Mouse (Mus musculus): Measurements from ENCODE around the gene Babam2.

The Babam2 gene

DNA sequence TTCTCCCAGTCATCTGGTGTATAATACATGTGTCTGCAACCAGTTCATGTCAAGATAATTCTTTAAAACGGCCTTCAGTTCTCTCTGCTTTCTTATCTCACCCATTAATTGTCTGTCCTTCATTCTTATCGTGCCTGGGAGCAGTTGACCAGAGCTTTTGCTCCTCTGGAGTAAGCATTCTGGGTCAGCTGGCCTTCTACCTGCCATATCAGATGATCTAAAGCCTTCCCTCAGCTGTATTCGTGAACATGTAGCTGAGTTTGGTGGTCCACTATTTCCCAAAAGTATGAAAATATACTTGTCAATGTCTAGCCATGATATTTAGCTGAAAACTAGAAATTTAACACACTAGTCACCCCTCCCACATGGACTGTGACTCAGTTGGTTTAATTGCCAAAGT, 304.3 kb downstream of the Babam2 start:
- DNase-seq: no peak

- no peak for DNase-seq
These were observed 310.9 kb downstream of the Babam2 start for GRCm38 (mm10) chr5:32008401-32008800.

DNA sequence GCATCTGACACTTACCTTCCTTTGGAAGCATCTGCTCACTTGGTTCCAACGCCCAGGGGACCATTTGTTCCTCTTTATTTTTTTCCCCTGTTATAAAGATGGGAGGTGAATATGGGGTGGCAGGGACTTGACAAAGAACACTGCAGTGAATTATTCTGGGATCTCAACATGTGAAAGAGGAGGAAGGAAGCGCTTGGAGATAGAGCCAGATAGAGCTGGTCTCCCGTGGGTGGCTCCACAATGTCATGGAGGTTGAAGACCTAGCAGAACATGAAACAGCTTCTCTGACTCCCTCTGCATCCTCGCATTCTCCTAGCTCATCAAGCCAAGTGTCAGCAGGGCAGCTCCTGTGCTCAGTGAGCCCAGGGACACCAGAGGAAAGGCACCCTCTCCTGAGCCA, 312.6 kb downstream of the Babam2 start:
- no peak for DNase-seq

DNA sequence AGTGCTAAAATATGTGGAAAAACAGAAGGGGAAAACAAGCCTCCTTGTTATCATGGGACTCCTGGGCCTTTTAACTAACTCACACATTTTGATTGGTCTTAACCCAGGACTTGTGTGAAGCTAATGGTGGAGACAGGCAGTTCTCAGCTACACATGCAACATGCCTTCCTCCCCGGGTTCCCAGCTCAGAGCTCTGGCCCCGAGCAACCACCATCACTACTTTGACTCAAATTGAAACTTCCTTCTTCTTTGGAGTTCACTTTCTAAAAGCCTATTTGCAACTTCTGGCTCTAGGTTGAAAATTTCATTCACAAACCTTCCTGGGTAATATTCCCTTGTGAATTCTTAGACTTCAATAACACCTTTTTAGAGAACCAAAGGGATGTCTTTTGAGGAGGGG, 315.6 kb downstream of the Babam2 start:
- no peak for DNase-seq

- DNase-seq: no peak
These were observed 317.3 kb downstream of the Babam2 start for GRCm38 (mm10) chr5:32014786-32015185.

DNA sequence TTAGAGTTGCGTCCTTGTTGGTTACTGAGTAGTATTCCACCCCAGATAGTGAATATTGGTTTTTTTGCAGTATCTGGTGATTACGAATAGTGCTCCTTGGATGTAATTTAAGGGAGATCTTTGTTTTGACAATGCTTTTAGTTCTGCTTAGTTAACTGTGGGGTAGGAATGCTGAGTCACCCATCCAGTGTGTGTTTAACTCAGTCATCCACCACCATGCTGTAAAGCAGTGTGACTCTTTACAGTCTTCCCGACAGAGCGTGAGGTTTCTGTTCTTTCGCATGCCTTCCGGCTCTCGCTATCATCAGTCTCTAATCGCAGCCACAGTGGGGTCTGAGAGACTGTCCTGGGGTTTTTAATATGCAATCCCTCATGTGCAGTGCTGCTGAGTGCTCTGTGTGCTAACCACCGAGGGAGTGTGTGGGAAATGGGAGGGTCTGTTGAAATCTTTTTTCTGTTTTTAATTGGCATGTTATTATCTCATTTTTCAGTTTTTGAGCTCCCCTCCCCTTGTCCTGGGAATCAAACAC, 318.5 kb downstream of the Babam2 start:
- DNase-seq: no peak

- DNase-seq: no peak
These were observed 320.2 kb downstream of the Babam2 start for GRCm38 (mm10) chr5:32017686-32018085.

DNA sequence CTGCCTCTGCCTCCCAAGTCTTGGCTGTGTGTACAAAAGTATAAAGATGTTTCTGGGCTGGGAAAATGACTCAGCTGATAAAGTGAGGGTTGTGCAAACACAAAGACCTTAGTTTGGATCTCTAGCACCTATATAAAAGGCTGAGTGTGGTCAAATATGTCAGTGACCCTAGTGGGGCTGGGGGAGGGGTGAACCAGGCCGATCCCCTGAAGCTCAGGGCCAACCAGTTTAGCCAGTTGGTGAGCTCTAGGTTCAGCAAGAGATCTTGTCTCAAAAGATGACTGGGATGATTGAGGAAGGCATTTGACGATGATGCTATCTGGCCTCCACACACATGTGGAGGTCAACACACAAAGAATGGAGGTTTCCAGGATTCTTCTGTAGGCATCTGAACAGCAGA, 320.8 kb downstream of the Babam2 start:
- DNase-seq: no peak

- DNase-seq: no peak
These were observed 332.4 kb downstream of the Babam2 start for GRCm38 (mm10) chr5:32029834-32030433.

GRCm38 (mm10) chr5:32033185-32033584, 335.7 kb downstream of the Babam2 start:
- no peak for DNase-seq

- DNase-seq: no peak
These were observed 336.1 kb downstream of the Babam2 start for GRCm38 (mm10) chr5:32033621-32034020.

DNA sequence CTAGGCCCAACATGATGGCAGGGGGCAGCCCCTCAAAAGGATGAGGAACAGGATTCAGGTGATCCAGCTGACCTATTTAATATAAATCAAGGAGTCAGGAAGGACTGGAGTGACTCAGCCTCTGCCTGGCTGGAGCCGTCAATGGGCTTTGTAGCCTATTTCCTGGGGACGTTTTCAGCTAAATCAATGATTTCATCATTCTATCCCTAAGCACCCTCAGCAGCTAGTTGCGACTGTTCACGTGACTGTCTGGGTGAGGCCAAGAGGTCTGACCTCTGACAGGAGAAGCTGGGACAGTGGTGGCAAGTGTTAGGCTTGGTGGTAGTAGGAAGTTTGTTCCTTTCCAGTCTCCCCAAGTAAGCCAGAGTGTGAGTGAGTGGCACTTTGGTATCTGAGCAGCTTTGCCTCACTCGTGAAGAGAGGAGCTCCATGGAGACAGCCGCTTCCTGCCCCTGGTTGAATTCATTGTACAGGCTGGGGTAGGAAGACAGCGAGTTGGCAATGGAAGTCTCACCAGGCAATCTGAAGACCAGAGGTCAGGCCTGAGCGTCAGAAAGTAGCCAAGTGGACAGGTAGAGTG, 337.1 kb downstream of the Babam2 start:
- DNase-seq: no peak

DNA sequence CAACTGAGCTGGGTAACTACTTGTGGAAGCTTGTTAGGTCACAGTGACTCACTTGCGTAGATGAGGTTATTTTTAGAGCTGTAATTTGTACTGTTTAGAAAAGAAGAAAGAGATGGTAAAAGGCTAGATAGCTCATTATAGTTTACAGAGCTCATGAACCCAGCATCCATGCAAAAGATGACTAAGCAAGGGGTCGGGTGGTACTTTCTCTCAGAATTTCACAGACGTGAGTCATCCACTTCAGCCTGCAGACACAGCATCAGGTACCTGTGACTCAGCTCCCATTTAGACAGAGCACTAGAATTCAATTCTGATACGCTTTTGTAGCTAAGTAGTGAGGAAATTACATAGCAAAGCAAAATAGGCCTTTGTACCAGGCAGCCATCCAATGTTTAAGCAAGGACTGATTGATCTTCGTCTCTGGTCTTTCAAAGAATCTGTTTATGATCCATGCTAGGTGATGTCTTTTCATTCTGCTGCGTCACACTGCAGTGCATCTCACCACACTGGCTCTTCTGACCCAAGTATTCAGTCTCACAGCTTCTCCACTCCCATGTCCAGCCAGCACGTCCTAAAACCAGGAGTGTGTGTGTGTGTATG, 338.3 kb downstream of the Babam2 start:
- no peak for DNase-seq

DNA sequence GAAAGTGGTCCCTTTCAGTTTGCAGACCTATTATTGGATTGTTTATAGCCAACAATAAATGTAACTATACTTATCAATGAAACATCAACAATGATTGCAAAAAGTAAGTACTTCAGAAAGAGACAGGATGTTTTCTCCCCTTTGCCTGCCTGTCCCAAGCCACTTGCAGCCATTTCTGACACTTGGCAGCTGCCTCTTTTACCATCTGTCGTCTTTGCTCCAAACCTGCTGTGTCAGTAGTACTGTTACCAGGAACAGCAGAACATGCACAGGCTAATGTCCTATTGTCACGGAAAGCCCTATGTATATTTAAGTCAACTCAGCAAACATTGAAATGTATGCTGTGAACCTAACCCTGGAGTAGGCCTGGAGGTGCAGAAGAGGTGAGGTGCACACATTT, 339.4 kb downstream of the Babam2 start:
- no peak for DNase-seq

DNA sequence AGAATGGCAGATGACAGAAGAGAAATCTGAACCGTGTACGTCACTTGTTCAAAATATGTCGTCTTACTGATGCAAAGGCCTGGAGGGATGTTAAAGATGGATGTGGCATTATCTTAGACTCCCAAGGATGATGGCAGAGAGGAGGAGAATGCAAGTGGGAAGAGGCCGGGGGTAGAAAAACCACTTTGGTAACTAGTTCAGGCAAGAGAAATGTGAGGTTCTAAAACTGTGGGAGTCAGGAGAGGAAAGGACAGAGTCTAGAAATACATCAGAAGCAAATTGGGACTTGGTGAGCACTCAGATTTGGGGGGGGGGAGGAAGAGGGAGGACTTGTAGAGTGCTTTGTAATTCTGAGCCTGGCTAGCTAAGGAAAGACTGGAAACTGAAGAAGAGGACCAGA, 340.1 kb downstream of the Babam2 start:
- no peak for DNase-seq

- no peak for DNase-seq
These were observed 341.5 kb downstream of the Babam2 start for GRCm38 (mm10) chr5:32038994-32039393.

GRCm38 (mm10) chr5:32039511-32039910, 342.0 kb downstream of the Babam2 start:
- no peak for DNase-seq

GRCm38 (mm10) chr5:32043153-32043552, 345.7 kb downstream of the Babam2 start:
- DNase-seq: no peak

DNA sequence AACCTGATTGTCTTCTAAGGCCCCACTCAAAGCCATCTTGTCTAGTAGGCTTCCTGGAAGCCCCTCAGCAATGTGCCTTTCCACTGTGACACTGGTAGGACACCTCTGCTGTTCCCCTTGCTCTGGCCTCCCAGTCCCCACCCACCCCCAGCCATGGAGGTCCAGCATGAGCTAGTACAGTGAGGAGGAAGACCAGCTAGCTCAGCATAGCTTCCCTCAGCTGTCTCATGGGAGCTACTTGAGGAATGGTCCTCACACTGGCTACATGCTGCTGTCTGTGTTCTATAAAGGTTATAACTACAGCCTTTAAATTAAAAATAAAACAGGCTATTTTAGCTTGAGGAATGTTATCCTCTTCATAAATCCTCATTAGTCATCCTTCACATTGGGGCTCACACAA, 346.5 kb downstream of the Babam2 start:
- DNase-seq: no peak

DNA sequence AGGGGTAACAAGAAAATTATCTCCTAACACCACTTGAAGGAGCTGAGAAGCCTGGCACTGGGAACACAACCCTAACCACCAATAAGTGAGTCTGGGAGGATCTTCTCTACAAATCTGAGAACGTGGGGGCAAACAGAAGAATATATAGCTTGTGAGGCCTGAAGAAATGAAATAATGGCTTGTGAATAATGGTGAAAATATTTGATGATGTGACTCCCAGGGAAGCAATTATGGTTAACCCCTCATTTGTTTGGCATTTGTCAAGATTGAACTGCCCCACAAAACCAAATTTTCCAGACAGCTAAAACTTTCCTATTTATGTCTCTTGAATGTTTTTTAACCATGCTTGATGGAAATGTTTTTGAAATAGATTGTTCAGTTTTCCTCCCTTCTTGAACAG, 354.4 kb downstream of the Babam2 start:
- no peak for DNase-seq

DNA sequence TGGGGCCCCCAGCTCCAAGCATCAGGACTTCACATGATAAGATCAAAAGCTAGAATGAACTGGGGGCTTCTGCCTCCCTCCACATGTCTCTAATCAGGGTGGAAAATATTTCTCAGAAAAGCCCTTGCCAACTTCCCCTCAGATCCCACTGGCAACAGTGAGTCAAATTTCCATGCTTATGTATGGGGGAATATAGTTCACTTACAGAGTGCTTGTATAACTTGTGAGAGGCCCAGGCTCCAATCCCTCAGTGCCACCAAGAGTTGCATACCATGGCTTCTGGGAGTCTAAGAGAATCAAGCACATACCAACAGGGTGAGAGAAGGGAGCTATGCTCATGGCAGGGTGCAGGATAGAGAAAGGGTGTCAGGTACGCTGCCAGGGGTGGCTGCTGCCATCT, 355.0 kb downstream of the Babam2 start:
- DNase-seq: no peak

GRCm38 (mm10) chr5:32053476-32053875, 356.0 kb downstream of the Babam2 start:
- peak; percentile 31 for DNase-seq

GRCm38 (mm10) chr5:32055676-32056075, 358.2 kb downstream of the Babam2 start:
- DNase-seq: no peak

DNA sequence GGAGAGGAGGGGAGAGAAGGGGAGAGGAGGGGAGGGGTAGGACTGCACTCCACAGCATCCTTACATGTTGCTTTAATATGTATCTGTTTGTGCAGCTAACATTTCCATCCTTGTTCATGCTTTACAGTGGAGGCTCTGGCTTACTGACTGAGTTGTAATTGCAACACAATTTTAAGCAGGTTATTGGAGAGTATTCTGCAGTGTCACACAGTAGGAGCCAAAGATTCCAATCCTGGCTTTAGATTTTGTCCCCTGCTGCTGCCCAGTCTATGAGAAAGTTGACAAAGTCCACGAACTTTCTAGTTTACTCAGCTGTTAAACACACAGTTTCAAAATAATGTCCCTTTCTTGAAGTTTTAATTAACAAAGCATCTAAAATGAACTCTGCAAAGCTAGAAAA, 358.6 kb downstream of the Babam2 start:
- no peak for DNase-seq

All from thymus, postnatal 14 days (tissue).